Comparison of ENCODE assay signal across 12 mouse cellular contexts in genomic region chr13:15545346-15545896, GRCm38 (mm10).
DNase-seq lines count a peak whose midpoint lies in the region; ATAC-seq and TF ChIP-seq lines count a peak whose summit lies in the region.
"Had no signal": no experiment of that assay in that cellular context is flagged by ENCODE, and none has a peak within 500 bp of the region (broad histone marks: within the 10 kb centered on the region; RNA-seq: fewer than 3 reads in every experiment).

No protein-coding gene starts in this region.

- no peak for TF ChIP-seq POLR2A in brain, embryonic 14.5 days (IDR thresholded peaks at IDR 0.05; ENCODE audit: borderline replicate concordance, extremely low read depth, insufficient read depth, insufficient read length, poor library complexity, severe bottlenecking)

- peaks cover 3% of the 10 kb centered on the region; the same call in 1 of the 2 replicates for H3K36me3 ChIP-seq in heart, embryonic 12.5 days
- no peaks in the 10 kb centered on the region for H3K36me3 ChIP-seq in forebrain, embryonic 15.5 days
- no peaks in the 10 kb centered on the region for H3K36me3 ChIP-seq in limb, embryonic 15.5 days
- peaks cover 3% of the 10 kb centered on the region; the same call in 1 of the 2 replicates for H3K36me3 ChIP-seq in kidney, embryonic 14.5 days (ENCODE audit: control insufficient read depth, insufficient read depth, low read length)

- H3K4me3 ChIP-seq in heart, embryonic 12.5 days, result no peak overlapping the region
- no peak overlapping the region for H3K4me3 ChIP-seq in forebrain, embryonic 15.5 days
- no peak overlapping the region for H3K4me3 ChIP-seq in limb, embryonic 15.5 days
- no peak overlapping the region for H3K4me3 ChIP-seq in kidney, embryonic 14.5 days (ENCODE audit: low read length)
- H3K4me3 ChIP-seq: heart, adult 2 months had no signal

- no peak for ATAC-seq in heart, embryonic 12.5 days (ENCODE audit: insufficient number of reproducible peaks, low FRiP score)
- ATAC-seq in forebrain, embryonic 15.5 days (replicated peaks), result no peak
- ATAC-seq in limb, embryonic 15.5 days (ENCODE audit: insufficient number of reproducible peaks, low FRiP score, low TSS enrichment, low read depth), result no peak
- no peak for ATAC-seq in kidney, embryonic 14.5 days (ENCODE audit: low FRiP score, low TSS enrichment)
- ATAC-seq: intestine, postnatal 0 days; Patski had no signal

- no peak overlapping the region for H3K4me2 ChIP-seq in heart, embryonic 12.5 days
- H3K4me2 ChIP-seq in forebrain, embryonic 15.5 days (replicated peaks), result no peak overlapping the region
- H3K4me2 ChIP-seq in limb, embryonic 15.5 days, result no peak overlapping the region
- H3K4me2 ChIP-seq in kidney, embryonic 14.5 days (replicated peaks; ENCODE audit: low read depth, low read length), result no peak overlapping the region

- no peak overlapping the region for H3K27ac ChIP-seq in heart, embryonic 12.5 days (ENCODE audit: poor library complexity, severe bottlenecking)
- peak overlapping the region; percentile 71 for H3K27ac ChIP-seq in forebrain, embryonic 15.5 days (replicated peaks)
- peak overlapping the region; percentile 22 for H3K27ac ChIP-seq in limb, embryonic 15.5 days
- no peak overlapping the region for H3K27ac ChIP-seq in kidney, embryonic 14.5 days (ENCODE audit: low read depth, low read length)
- H3K27ac ChIP-seq: heart, adult 2 months had no signal

- no peaks in the 10 kb centered on the region for H3K9me3 ChIP-seq in heart, embryonic 12.5 days (replicated peaks)
- no peaks in the 10 kb centered on the region for H3K9me3 ChIP-seq in forebrain, embryonic 15.5 days
- H3K9me3 ChIP-seq in limb, embryonic 15.5 days, result no peaks in the 10 kb centered on the region
- no peaks in the 10 kb centered on the region for H3K9me3 ChIP-seq in kidney, embryonic 14.5 days (ENCODE audit: control insufficient read depth, low read length)

- peaks cover 21% of the 10 kb centered on the region for H3K4me1 ChIP-seq in heart, embryonic 12.5 days (replicated peaks)
- peaks cover 84% of the 10 kb centered on the region for H3K4me1 ChIP-seq in forebrain, embryonic 15.5 days
- peaks cover 63% of the 10 kb centered on the region for H3K4me1 ChIP-seq in limb, embryonic 15.5 days
- H3K4me1 ChIP-seq in kidney, embryonic 14.5 days (ENCODE audit: control insufficient read depth, insufficient read depth, low read length), result peaks cover 36% of the 10 kb centered on the region

- no peak overlapping the region for H3K9ac ChIP-seq in heart, embryonic 12.5 days
- H3K9ac ChIP-seq in forebrain, embryonic 15.5 days (replicated peaks), result no peak overlapping the region
- H3K9ac ChIP-seq in limb, embryonic 15.5 days, result no peak overlapping the region
- H3K9ac ChIP-seq in kidney, embryonic 14.5 days (ENCODE audit: low read depth, low read length), result no peak overlapping the region

- WGBS in heart, embryonic 12.5 days, result 85% methylated on average over 4 of the region's 4 CpGs
- WGBS in forebrain, embryonic 15.5 days, result 6% methylated on average over 4 of the region's 4 CpGs
- WGBS in limb, embryonic 15.5 days, result 20% methylated on average over 4 of the region's 4 CpGs
- 55% methylated on average over 4 of the region's 4 CpGs for WGBS in kidney, embryonic 14.5 days

- TF ChIP-seq CTCF in brain, embryonic 14.5 days (IDR thresholded peaks at IDR 0.05; ENCODE audit: borderline replicate concordance, extremely low read depth, insufficient read depth, insufficient read length), result no peak

- H3K27me3 ChIP-seq in heart, embryonic 12.5 days (replicated peaks), result no peaks in the 10 kb centered on the region
- H3K27me3 ChIP-seq in forebrain, embryonic 15.5 days, result no peaks in the 10 kb centered on the region
- no peaks in the 10 kb centered on the region for H3K27me3 ChIP-seq in limb, embryonic 15.5 days
- H3K27me3 ChIP-seq in kidney, embryonic 14.5 days (ENCODE audit: control insufficient read depth, insufficient read depth, low read length), result no peaks in the 10 kb centered on the region
- H3K27me3 ChIP-seq: Patski had no signal

- DNase-seq in heart, adult 18-20 months, result peak; percentile 6 to 11
- DNase-seq in brain, embryonic 14.5 days (ENCODE audit: low read depth), result peak; percentile 66
- DNase-seq in ovary, postnatal 36 days (ENCODE audit: low spot score), result no peak
- no peak for DNase-seq in adrenal gland, postnatal 25 days
- DNase-seq: embryo, embryonic 11 days; heart, adult 2 months had no signal

Comparison
In these comparisons a context has a peak if more than half of its experiments do, and no peak if none do; other contexts are left out.
1. DNase-seq: peak in heart, adult 18-20 months (2 of 2) and brain, embryonic 14.5 days (single experiment); none in ovary, postnatal 36 days (single experiment) and adrenal gland, postnatal 25 days (single experiment).
2. H3K27ac ChIP-seq: peak in forebrain, embryonic 15.5 days (single experiment) and limb, embryonic 15.5 days (single experiment); none in heart, embryonic 12.5 days (single experiment) and kidney, embryonic 14.5 days (single experiment).